Mouse (Mus musculus): ENCODE measurements around the gene Nudt3. TPM values are rescaled to one million over a fixed set of nuclear protein-coding genes. Genes with fewer than 3 reads are reported as not detected.

Nudt3 gene
- polyA plus RNA-seq, 1 experiment, result 51.3 TPM

GRCm38 (mm10) chr17:27547253-27547868 lies 75.9 kb downstream of the Nudt3 start:
- no peak for DNase-seq (ENCODE audit: low read depth)

GRCm38 (mm10) chr17:27546574-27547085 lies 76.7 kb downstream of the Nudt3 start:
- DNase-seq (ENCODE audit: low read depth), result no peak

GRCm38 (mm10) chr17:27545991-27546390 lies 77.3 kb downstream of the Nudt3 start:
- DNase-seq (ENCODE audit: low read depth), result no peak

GRCm38 (mm10) chr17:27544551-27544950 lies 78.7 kb downstream of the Nudt3 start:
- no peak for DNase-seq (ENCODE audit: low read depth)

- DNase-seq (ENCODE audit: low read depth), result no peak
Measured at GRCm38 (mm10) chr17:27541984-27542383, 81.3 kb downstream of the Nudt3 start.

- DNase-seq (ENCODE audit: low read depth), result no peak
Measured at GRCm38 (mm10) chr17:27541261-27541660, 82.0 kb downstream of the Nudt3 start.

- no peak for DNase-seq (ENCODE audit: low read depth)
Measured at GRCm38 (mm10) chr17:27534718-27535117, 88.6 kb downstream of the Nudt3 start.

GRCm38 (mm10) chr17:27533354-27533753 lies 89.9 kb downstream of the Nudt3 start:
- no peak for DNase-seq (ENCODE audit: low read depth)

GRCm38 (mm10) chr17:27532095-27532494 lies 91.2 kb downstream of the Nudt3 start:
- DNase-seq (ENCODE audit: low read depth), result no peak

Other genes starting within 250 kb of the Nudt3 start
- gene Grm4, start 102.1 kb downstream of the Nudt3 start, polyA plus RNA-seq (2012; rRNA removed), result 0.09 and 0.19 TPM in 2 replicates
- 36.6 and 44.4 TPM in 2 replicates for gene Hmga1, start 67.0 kb downstream of the Nudt3 start, polyA plus RNA-seq (2012; rRNA removed)
- 32.6 and 44.6 TPM in 2 replicates for gene AI413582, start 57.7 kb downstream of the Nudt3 start, polyA plus RNA-seq (2012; rRNA removed)
- not detected in 2 replicates for gene RPS10-NUDT3, start 11.7 kb upstream of the Nudt3 start, polyA plus RNA-seq (2012; rRNA removed)
- 1,086 and 1,236 TPM in 2 replicates for gene Rps10, start 13.2 kb upstream of the Nudt3 start, polyA plus RNA-seq (2012; rRNA removed)
- 5.4 and 10.1 TPM in 2 replicates for gene Pacsin1, start 32.0 kb upstream of the Nudt3 start, polyA plus RNA-seq (2012; rRNA removed)
- 1.6 and 1.7 TPM in 2 replicates for gene Spdef, start 105.5 kb upstream of the Nudt3 start, polyA plus RNA-seq (2012; rRNA removed)
- 83.0 and 98.2 TPM in 2 replicates for gene D17Wsu92e, start 197.2 kb upstream of the Nudt3 start, polyA plus RNA-seq (2012; rRNA removed)
- gene Snrpc, start 214.7 kb upstream of the Nudt3 start, polyA plus RNA-seq (2012; rRNA removed), result 51.9 and 72.5 TPM in 2 replicates
- gene Uhrf1bp1, start 232.9 kb upstream of the Nudt3 start, polyA plus RNA-seq (2012; rRNA removed), result 12.4 and 14.8 TPM in 2 replicates